Mouse (Mus musculus): ENCODE results near the gene Agbl5.

GRCm38 (mm10) chr5:30919831-30920614, 31.5 kb downstream of the Agbl5 start:
- no peak; the same call in 1 of the 2 replicates for TF ChIP-seq CTCF (IDR thresholded peaks at IDR 0.05)
- TF ChIP-seq EP300 (IDR thresholded peaks at IDR 0.05) = no peak
